Mouse (Mus musculus): ENCODE measurements around the gene 1810065E05Rik.

1810065E05Rik gene

GRCm38 (mm10) chr11:58420815-58421214, at the start of gene 1810065E05Rik:
TSS of gene 1810065E05Rik (plus strand) at chr11:58421111.
- no peak for DNase-seq (ENCODE audit: low read depth, low spot score)

- DNase-seq (ENCODE audit: low read depth, low spot score): no peak
Measured at GRCm38 (mm10) chr11:58377273-58377672, 43.6 kb upstream of the 1810065E05Rik start.

GRCm38 (mm10) chr11:58377686-58378085, 43.2 kb upstream of the 1810065E05Rik start:
- no peak for DNase-seq (ENCODE audit: low read depth, low spot score)

- DNase-seq (ENCODE audit: low read depth, low spot score): no peak
Measured at GRCm38 (mm10) chr11:58378763-58379278, 42.1 kb upstream of the 1810065E05Rik start, which contains the start of gene Lypd8. TSS of gene Lypd8 (plus strand) at chr11:58379043.

GRCm38 (mm10) chr11:58379516-58379915, 41.4 kb upstream of the 1810065E05Rik start:
- no peak for DNase-seq (ENCODE audit: low read depth, low spot score)

GRCm38 (mm10) chr11:58382471-58382870, 38.4 kb upstream of the 1810065E05Rik start:
- no peak for DNase-seq (ENCODE audit: low read depth, low spot score)

- no peak for DNase-seq (ENCODE audit: low read depth, low spot score)
Measured at GRCm38 (mm10) chr11:58399985-58400645, 20.8 kb upstream of the 1810065E05Rik start.

- no peak for DNase-seq (ENCODE audit: low read depth, low spot score)
Measured at GRCm38 (mm10) chr11:58400655-58401054, 20.3 kb upstream of the 1810065E05Rik start.

- DNase-seq (ENCODE audit: low read depth, low spot score): no peak
Measured at GRCm38 (mm10) chr11:58408066-58408465, 12.8 kb upstream of the 1810065E05Rik start.

- DNase-seq (ENCODE audit: low read depth, low spot score): no peak
Measured at GRCm38 (mm10) chr11:58418336-58418735, 2.6 kb upstream of the 1810065E05Rik start.

- no peak for DNase-seq (ENCODE audit: low read depth, low spot score)
Measured at GRCm38 (mm10) chr11:58432259-58432658, 11.3 kb downstream of the 1810065E05Rik start, which contains the start of gene Gm12253. TSS of gene Gm12253 (plus strand) at chr11:58432559.

GRCm38 (mm10) chr11:58437866-58438265, 17.0 kb downstream of the 1810065E05Rik start:
- no peak for DNase-seq (ENCODE audit: low read depth, low spot score)

GRCm38 (mm10) chr11:58452759-58453158, 31.8 kb downstream of the 1810065E05Rik start, which contains the start of gene Lypd9:
TSS of gene Lypd9 (minus strand) at chr11:58452923.
- DNase-seq (ENCODE audit: low read depth, low spot score): peak; percentile 46

GRCm38 (mm10) chr11:58453592-58453991, 32.7 kb downstream of the 1810065E05Rik start:
- no peak for DNase-seq (ENCODE audit: low read depth, low spot score)

GRCm38 (mm10) chr11:58462170-58462569, 41.3 kb downstream of the 1810065E05Rik start, which contains the start of gene Olfr30:
TSS of gene Olfr30 (minus strand) at chr11:58462270.
- no peak for DNase-seq (ENCODE audit: low read depth, low spot score)

All from R1 (cell line).